Mouse (Mus musculus): ENCODE results near the gene 1700008O03Rik.

The 1700008O03Rik gene

GRCm38 (mm10) chr7:44343459-44344015, 42.1 kb downstream of the 1700008O03Rik start:
- peak; percentile 60 for DNase-seq

GRCm38 (mm10) chr7:44341714-44342113, 43.9 kb downstream of the 1700008O03Rik start:
- DNase-seq, result no peak

GRCm38 (mm10) chr7:44341119-44341518, 44.5 kb downstream of the 1700008O03Rik start:
- DNase-seq, result no peak

GRCm38 (mm10) chr7:44340226-44340625, 45.4 kb downstream of the 1700008O03Rik start:
- DNase-seq, result no peak

GRCm38 (mm10) chr7:44337121-44337849, 48.3 kb downstream of the 1700008O03Rik start:
- no peak for DNase-seq

GRCm38 (mm10) chr7:44336046-44337021, 49.3 kb downstream of the 1700008O03Rik start:
- DNase-seq, result peak; percentile 58

GRCm38 (mm10) chr7:44335031-44335878, 50.4 kb downstream of the 1700008O03Rik start:
- DNase-seq, result peak; percentile 75

GRCm38 (mm10) chr7:44334139-44334538, 51.5 kb downstream of the 1700008O03Rik start:
- no peak for DNase-seq

- DNase-seq, result no peak
Observed at GRCm38 (mm10) chr7:44332336-44332735, 53.3 kb downstream of the 1700008O03Rik start.

- DNase-seq, result no peak
Observed at GRCm38 (mm10) chr7:44326614-44327013, 59.0 kb downstream of the 1700008O03Rik start.

GRCm38 (mm10) chr7:44322290-44322689, 63.3 kb downstream of the 1700008O03Rik start:
- DNase-seq, result no peak

GRCm38 (mm10) chr7:44320886-44321285, 64.7 kb downstream of the 1700008O03Rik start:
- no peak for DNase-seq

GRCm38 (mm10) chr7:44317913-44318312, 67.7 kb downstream of the 1700008O03Rik start:
- peak; percentile 44 for DNase-seq

GRCm38 (mm10) chr7:44312484-44312883, 73.1 kb downstream of the 1700008O03Rik start:
- no peak for DNase-seq

- no peak for DNase-seq
Observed at GRCm38 (mm10) chr7:44311713-44312304, 73.8 kb downstream of the 1700008O03Rik start.

GRCm38 (mm10) chr7:44310878-44311712, 74.5 kb downstream of the 1700008O03Rik start:
- peak; percentile 74 for DNase-seq

GRCm38 (mm10) chr7:44310285-44310877, 75.2 kb downstream of the 1700008O03Rik start:
- peak; percentile 18 for DNase-seq

Measured in retina, postnatal 1 day (tissue).